Mouse (Mus musculus): ENCODE data around the gene Acta2.
A peak's percentile ranks its signal among the peaks of the same experiment; 100 is the strongest.
"Not testable (repeated sequence)": the region's sequence is repeated elsewhere in the genome, so short reads cannot be mapped to it uniquely, and the experiment has no call there.

The Acta2 gene

GRCm38 (mm10) chr19:34219260-34219968 lies 36.0 kb downstream of the Acta2 start:
- DNase-seq, result no peak

GRCm38 (mm10) chr19:34217761-34218160 lies 37.6 kb downstream of the Acta2 start:
- DNase-seq, result no peak

- DNase-seq, result no peak
Measured at GRCm38 (mm10) chr19:34216956-34217355, 38.4 kb downstream of the Acta2 start.

GRCm38 (mm10) chr19:34214136-34214535 lies 41.3 kb downstream of the Acta2 start:
- DNase-seq, result no peak

- DNase-seq, result no peak
Measured at GRCm38 (mm10) chr19:34213251-34213645, 42.1 kb downstream of the Acta2 start.

- no peak for DNase-seq
Measured at GRCm38 (mm10) chr19:34212489-34213250, 42.7 kb downstream of the Acta2 start.

- no peak for DNase-seq
Measured at GRCm38 (mm10) chr19:34210841-34211240, 44.5 kb downstream of the Acta2 start.

GRCm38 (mm10) chr19:34209930-34210581 lies 45.3 kb downstream of the Acta2 start:
- DNase-seq, result no peak

- DNase-seq, result no peak
Measured at GRCm38 (mm10) chr19:34209031-34209430, 46.4 kb downstream of the Acta2 start.

GRCm38 (mm10) chr19:34206760-34207440 lies 48.5 kb downstream of the Acta2 start:
- DNase-seq, result peak; percentile 26

- DNase-seq, result not testable (repeated sequence)
Measured at GRCm38 (mm10) chr19:34206128-34206527, 49.3 kb downstream of the Acta2 start.

- DNase-seq, result no peak
Measured at GRCm38 (mm10) chr19:34202668-34203067, 52.7 kb downstream of the Acta2 start.

GRCm38 (mm10) chr19:34199488-34199887 lies 55.9 kb downstream of the Acta2 start:
- no peak for DNase-seq

- no peak for DNase-seq
Measured at GRCm38 (mm10) chr19:34198901-34199300, 56.5 kb downstream of the Acta2 start.

- DNase-seq, result no peak
Measured at GRCm38 (mm10) chr19:34198066-34198465, 57.3 kb downstream of the Acta2 start.

- DNase-seq, result no peak
Measured at GRCm38 (mm10) chr19:34195031-34195430, 60.4 kb downstream of the Acta2 start.

GRCm38 (mm10) chr19:34194132-34194745 lies 61.2 kb downstream of the Acta2 start:
- DNase-seq, result no peak

- DNase-seq, result no peak
Measured at GRCm38 (mm10) chr19:34193683-34194082, 61.7 kb downstream of the Acta2 start.

- DNase-seq, result peak; percentile 32
Measured at GRCm38 (mm10) chr19:34193149-34193548, 62.2 kb downstream of the Acta2 start.

- peak; percentile 73 for DNase-seq
Measured at GRCm38 (mm10) chr19:34192008-34192963, 63.1 kb downstream of the Acta2 start, which contains the start of gene Stambpl1. Gene Stambpl1, plus strand, starts transcription at chr19:34192229.

GRCm38 (mm10) chr19:34191645-34192007 lies 63.8 kb downstream of the Acta2 start:
- DNase-seq, result no peak

Data from lung, postnatal 14 days (tissue).